Mouse (Mus musculus) fat pad, adult 2 months (tissue): ENCODE results near the gene Ston1.

Source experiments
- DNase-seq: peaks from one replicate; pipeline ENCODE4 v3.0.0-alpha.2; 2011; ENCODE audit warnings: low read depth, low spot score; ENCODE audit errors: extremely low read depth

Ston1 gene

GRCm38 (mm10) chr17:88625350-88625749 is 27.9 kb downstream of the Ston1 start:
- no peak for DNase-seq

GRCm38 (mm10) chr17:88625931-88626330 is 28.4 kb downstream of the Ston1 start:
- DNase-seq: no peak

- no peak for DNase-seq
Measured at GRCm38 (mm10) chr17:88626347-88626811, 28.9 kb downstream of the Ston1 start.

GRCm38 (mm10) chr17:88627150-88627549 is 29.7 kb downstream of the Ston1 start:
- DNase-seq: no peak

GRCm38 (mm10) chr17:88628676-88629380 is 31.3 kb downstream of the Ston1 start:
- no peak for DNase-seq

- no peak for DNase-seq
Measured at GRCm38 (mm10) chr17:88629381-88629759, 31.9 kb downstream of the Ston1 start.

GRCm38 (mm10) chr17:88629931-88630553 is 32.6 kb downstream of the Ston1 start:
- no peak for DNase-seq

GRCm38 (mm10) chr17:88630554-88630948 is 33.1 kb downstream of the Ston1 start:
- no peak for DNase-seq

- no peak for DNase-seq
Measured at GRCm38 (mm10) chr17:88632631-88633030, 35.1 kb downstream of the Ston1 start.

GRCm38 (mm10) chr17:88636076-88636475 is 38.6 kb downstream of the Ston1 start:
- no peak for DNase-seq

GRCm38 (mm10) chr17:88636587-88636986 is 39.1 kb downstream of the Ston1 start:
- no peak for DNase-seq

- DNase-seq: no peak
Measured at GRCm38 (mm10) chr17:88641012-88641411, 43.5 kb downstream of the Ston1 start.

- DNase-seq: no peak
Measured at GRCm38 (mm10) chr17:88641836-88642235, 44.4 kb downstream of the Ston1 start.

GRCm38 (mm10) chr17:88644876-88645275 is 47.4 kb downstream of the Ston1 start:
- DNase-seq: no peak

- DNase-seq: no peak
Measured at GRCm38 (mm10) chr17:88645299-88645698, 47.8 kb downstream of the Ston1 start.

- no peak for DNase-seq
Measured at GRCm38 (mm10) chr17:88647149-88647548, 49.7 kb downstream of the Ston1 start.

- no peak for DNase-seq
Measured at GRCm38 (mm10) chr17:88652010-88652409, 54.5 kb downstream of the Ston1 start.

- DNase-seq: no peak
Measured at GRCm38 (mm10) chr17:88652702-88653374, 55.4 kb downstream of the Ston1 start.

- no peak for DNase-seq
Measured at GRCm38 (mm10) chr17:88653375-88653769, 55.9 kb downstream of the Ston1 start.

- DNase-seq: no peak
Measured at GRCm38 (mm10) chr17:88658510-88658909, 61.0 kb downstream of the Ston1 start.

GRCm38 (mm10) chr17:88666076-88666475 is 68.6 kb downstream of the Ston1 start:
- no peak for DNase-seq

- no peak for DNase-seq
Measured at GRCm38 (mm10) chr17:88668452-88668851, 71.0 kb downstream of the Ston1 start, which contains the start of gene Gtf2a1l. TSS of gene Gtf2a1l (plus strand) at chr17:88668660.
